Mouse (Mus musculus) liver, embryonic 14.5 days (tissue): Measurements from ENCODE around the gene Ntn1.

ENCODE experiments used
- CTCF ChIP-seq: IDR thresholded peaks from 2 replicates; pipeline ENCODE4 v1.5.1; 2016; ENCODE audit warnings: antibody characterized with exemption, low read depth, control low read depth
- EP300 ChIP-seq: IDR thresholded peaks from 2 replicates; pipeline ENCODE4 v1.6.1; 2016; ENCODE audit warnings: antibody characterized with exemption, low read depth

DNA sequence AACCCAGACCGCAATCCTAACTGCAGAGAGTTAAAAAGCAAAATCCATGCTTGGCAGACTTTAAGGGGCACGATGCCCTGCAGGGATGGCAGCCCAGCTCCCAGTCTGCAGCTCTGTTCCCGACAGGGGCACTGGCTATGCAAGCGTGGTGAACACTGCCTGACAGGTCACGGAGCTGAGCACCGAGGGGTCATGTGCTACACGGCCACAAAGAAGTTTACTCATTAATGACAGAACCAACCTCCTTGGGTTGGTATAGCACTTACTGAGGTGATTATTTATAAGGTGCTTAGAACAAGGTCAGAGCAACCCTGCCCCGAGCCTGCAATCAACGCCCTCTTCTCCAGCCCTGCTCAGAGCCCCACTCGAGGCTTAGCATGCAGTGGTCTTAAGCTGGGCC is 27.5 kb downstream of the Ntn1 start:
- TF ChIP-seq EP300 (no peak), CTCF (no peak)
